Mouse (Mus musculus) cortical plate, adult 2 months (tissue): ENCODE results near the gene Gm9040. TPM values are rescaled to one million over a fixed set of nuclear protein-coding genes. Genes with fewer than 3 reads are reported as not detected.

ENCODE experiments used
- polyA plus RNA-seq: library from polyadenylated mRNA; depleted of rRNA; stranded (reverse); fragments of >200 nt; gene quantifications from 2 replicates; pipeline ENCODE4 v1.2.3, GENCODE M21; 2012; rRNA removed

Gm9040 gene
- polyA plus RNA-seq, 1 experiment, result not detected

Other genes with a start within 250 kb of the Gm9040 start
- 11.3 and 12.0 TPM in 2 replicates for gene Mdm1, start 185.2 kb downstream of the Gm9040 start, polyA plus RNA-seq
- gene Il22, start 122.0 kb downstream of the Gm9040 start, polyA plus RNA-seq, result 0.15 and 0.29 TPM in 2 replicates
- gene Gm32717, start 86.2 kb downstream of the Gm9040 start, polyA plus RNA-seq, result 0.08 TPM in 1 of 2 replicates, not detected in the other
- gene Gm32802, start 68.3 kb downstream of the Gm9040 start, polyA plus RNA-seq, result 0.08 TPM in 1 of 2 replicates, not detected in the other
- 0.23 and 0.32 TPM in 2 replicates for gene Iltifb, start 31.9 kb downstream of the Gm9040 start, polyA plus RNA-seq
- not detected in 2 replicates for gene Gm9044, start 5.4 kb upstream of the Gm9040 start, polyA plus RNA-seq
- gene Gm9045, start 10.9 kb upstream of the Gm9040 start, polyA plus RNA-seq, result 0.04 and 0.08 TPM in 2 replicates
- not detected in 2 replicates for gene Gm9046, start 16.3 kb upstream of the Gm9040 start, polyA plus RNA-seq
- gene Gm9048, start 21.7 kb upstream of the Gm9040 start, polyA plus RNA-seq, result not detected in 2 replicates
- 0.04 and 0.08 TPM in 2 replicates for gene Gm9049, start 27.1 kb upstream of the Gm9040 start, polyA plus RNA-seq
- not detected in 2 replicates for gene Ifng, start 114.1 kb upstream of the Gm9040 start, polyA plus RNA-seq